Mouse (Mus musculus) erythroblast, embryonic 14.5 days (primary cell): ENCODE measurements around the gene Pnmal1.

Experiments used
- GATA1 ChIP-seq: IDR thresholded peaks from 2 replicates; pipeline ENCODE4 v1.6.1; 2012; ENCODE audit warnings: low read length, inconsistent platforms, mixed read lengths
- TAL1 ChIP-seq: IDR thresholded peaks from 3 replicates; pipeline ENCODE4 v1.6.1; 2012; ENCODE audit warnings: low read length, inconsistent platforms, mixed read lengths

GRCm38 (mm10) chr7:16915461-16916340 lies 43.8 kb upstream of the Pnmal1 start:
- TF ChIP-seq TAL1 = no peak
- TF ChIP-seq GATA1 = no peak
